Mouse (Mus musculus): ENCODE results near the gene Gm14409.
"Not testable (repeated sequence)": the region's sequence is repeated elsewhere in the genome, so short reads cannot be mapped to it uniquely, and the experiment has no call there.

Gm14409 gene

GRCm38 (mm10) chr2:177266936-177267335 is at the start of gene Gm14409:
Gm14409 (minus strand) TSS chr2:177267036.
- not testable (repeated sequence) for DNase-seq (ENCODE audit: low spot score)

- not testable (repeated sequence) for DNase-seq (ENCODE audit: low spot score)
Measured at GRCm38 (mm10) chr2:177309627-177310026, 42.8 kb upstream of the Gm14409 start.

GRCm38 (mm10) chr2:177304980-177305379 is 38.1 kb upstream of the Gm14409 start:
- DNase-seq (ENCODE audit: low spot score): not testable (repeated sequence)

GRCm38 (mm10) chr2:177283701-177284100 is 16.9 kb upstream of the Gm14409 start:
- DNase-seq (ENCODE audit: low spot score): not testable (repeated sequence)

- not testable (repeated sequence) for DNase-seq (ENCODE audit: low spot score)
Measured at GRCm38 (mm10) chr2:177277754-177278153, 10.9 kb upstream of the Gm14409 start.

GRCm38 (mm10) chr2:177272237-177272636 is 5.4 kb upstream of the Gm14409 start:
- not testable (repeated sequence) for DNase-seq (ENCODE audit: low spot score)

GRCm38 (mm10) chr2:177247449-177247848 is 19.4 kb downstream of the Gm14409 start:
- not testable (repeated sequence) for DNase-seq (ENCODE audit: low spot score)

GRCm38 (mm10) chr2:177230461-177230860 is 36.4 kb downstream of the Gm14409 start:
- not testable (repeated sequence) for DNase-seq (ENCODE audit: low spot score)

Measured in ovary, postnatal 14 days (tissue).